Mouse (Mus musculus) neural tube, embryonic 12.5 days (tissue): ENCODE data around the gene Ddx5. TPM values are rescaled to one million over a fixed set of nuclear protein-coding genes. Genes with fewer than 3 reads are reported as not detected.
A peak's percentile ranks its signal among the peaks of the same experiment; 100 is the strongest.

Experiments used
- ATAC-seq: fragments of 200-750 bp; cut with Nextera tagmentation; 2 replicates; pipeline ENCODE4 v1.8.0; 2017; ENCODE audit warnings: low read depth, mild to moderate bottlenecking, moderate TSS enrichment, moderate library complexity; ENCODE audit not compliant: low FRiP score
- H3K27ac ChIP-seq: fragments of 300-500 bp; sonication (generic); 2 replicates; pipeline ENCODE4 v1.5.1; 2016
- H3K27me3 ChIP-seq: fragments of 300-500 bp; sonication (generic); replicated peaks from 2 replicates; pipeline ENCODE4 v1.6.1; 2016; ENCODE audit warnings: mild to moderate bottlenecking
- H3K36me3 ChIP-seq: fragments of 300-500 bp; sonication (generic); 2 replicates; pipeline ENCODE4 v1.6.1; 2016; ENCODE audit warnings: mild to moderate bottlenecking
- H3K4me1 ChIP-seq: fragments of 300-500 bp; sonication (generic); 2 replicates; pipeline ENCODE4 v1.6.1; 2016
- H3K4me2 ChIP-seq: fragments of 300-500 bp; sonication (generic); replicated peaks from 2 replicates; pipeline ENCODE4 v1.6.1; 2016; ENCODE audit warnings: mild to moderate bottlenecking
- H3K4me3 ChIP-seq: fragments of 300-500 bp; sonication (generic); 2 replicates; pipeline ENCODE4 v1.5.1; 2016
- H3K9ac ChIP-seq: fragments of 300-500 bp; sonication (generic); 2 replicates; pipeline ENCODE4 v1.6.1; 2016; ENCODE audit warnings: mild to moderate bottlenecking
- H3K9me3 ChIP-seq: fragments of 300-500 bp; sonication (generic); 2 replicates; pipeline ENCODE4 v1.6.1; 2016; ENCODE audit warnings: mild to moderate bottlenecking
- WGBS: fragments of 180-500 bp; shearing (Covaris S2); methylation state at CpG from one replicate; pipeline ENCODE4 v1.1.7; 2016; 5-methylcytosine and 5-hydroxymethylcytosine counted together
- polyA plus RNA-seq: library from polyadenylated mRNA; unstranded; fragments of >200 nt; fragmentation: Nextera tagmentation; extraction: Ambion mirVana; gene quantifications from 2 replicates; pipeline ENCODE4 v1.2.1, GENCODE M21; 2016

Ddx5 gene
- 437 and 465 TPM in 2 replicates for polyA plus RNA-seq

DNA sequence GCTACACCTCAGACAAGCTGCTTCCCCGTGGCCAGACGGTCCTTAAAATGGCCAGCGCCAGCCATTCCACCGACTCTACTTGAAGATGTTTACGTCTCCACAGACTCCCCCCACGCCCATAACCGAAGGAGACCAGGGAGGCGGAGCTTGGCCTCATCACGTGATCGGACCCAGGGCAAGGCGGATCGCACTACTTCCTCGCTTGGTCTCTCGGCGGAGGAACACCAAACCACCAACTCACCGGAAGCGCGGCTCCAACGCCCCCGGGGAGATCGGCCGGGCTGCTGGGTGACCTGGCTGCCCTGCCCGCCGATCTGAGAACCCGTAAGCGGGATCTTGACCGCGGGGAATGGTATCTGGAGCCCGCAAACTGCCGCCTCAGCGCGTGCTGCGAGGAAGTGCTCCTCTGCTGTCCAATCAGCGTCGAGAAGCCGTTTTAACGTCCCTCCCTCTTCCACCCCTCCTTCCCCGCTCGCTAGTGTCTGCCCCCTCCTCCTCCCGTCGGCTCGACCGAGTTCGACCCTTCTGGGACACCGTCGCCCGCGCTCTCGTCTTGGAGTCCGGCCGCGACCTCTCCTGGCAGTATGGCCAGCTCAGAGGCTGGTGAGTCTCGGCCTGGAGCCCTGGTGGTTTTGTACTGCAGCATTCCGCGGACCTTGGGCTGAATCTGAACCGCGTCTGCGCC, at the start of gene Ddx5, which contains the start of gene Cep95:
Ddx5 (minus strand) TSS at position 411 of the 685 bp plus-strand sequence.
Cep95 (plus strand) TSS at position 478 of the 685 bp plus-strand sequence.
- Histone ChIP-seq H3K4me2 (peak within 1 kb of the TSS; percentile 75), H3K36me3 (peaks cover 37% of the 10 kb centered on the region), H3K27ac (peak within 1 kb of the TSS; percentile 97), H3K27me3 (no peaks in the 10 kb centered on the region), H3K4me1 (peaks cover 11% of the 10 kb centered on the region), H3K9me3 (no peaks in the 10 kb centered on the region), H3K9ac (peak within 1 kb of the TSS; percentile 99), H3K4me3 (peak within 1 kb of the TSS; percentile 91)
- 0% methylated on average over 58 of the region's 58 CpGs for WGBS
- peak; percentile 95 for ATAC-seq

DNA sequence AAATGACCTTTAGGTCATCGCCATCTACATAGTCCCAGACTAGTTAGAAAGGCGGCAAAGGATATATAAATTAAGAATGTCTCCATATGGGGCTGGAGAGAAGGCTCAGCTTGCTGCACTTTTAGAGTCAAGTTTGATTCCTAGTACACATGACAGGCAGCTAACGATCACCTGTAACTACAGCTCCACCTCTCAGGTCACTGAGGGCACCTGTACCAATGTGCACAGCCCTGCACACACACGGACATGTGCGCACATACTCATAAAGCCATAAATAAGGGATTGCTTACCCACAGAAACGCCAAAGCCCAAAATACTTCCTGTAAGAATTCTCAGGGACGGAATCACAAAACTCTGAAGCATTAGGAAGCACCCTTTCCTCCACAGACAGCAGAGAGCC, 39.1 kb upstream of the Ddx5 start:
- Histone ChIP-seq H3K9me3 (no peaks in the 10 kb centered on the region), H3K4me2 (no peak overlapping the region), H3K27me3 (no peaks in the 10 kb centered on the region), H3K4me3 (no peak overlapping the region), H3K4me1 (no peaks in the 10 kb centered on the region), H3K27ac (no peak overlapping the region), H3K36me3 (peaks cover 55% of the 10 kb centered on the region), H3K9ac (no peak overlapping the region)
- ATAC-seq = no peak
- 94% methylated on average over 7 of the region's 7 CpGs for WGBS

DNA sequence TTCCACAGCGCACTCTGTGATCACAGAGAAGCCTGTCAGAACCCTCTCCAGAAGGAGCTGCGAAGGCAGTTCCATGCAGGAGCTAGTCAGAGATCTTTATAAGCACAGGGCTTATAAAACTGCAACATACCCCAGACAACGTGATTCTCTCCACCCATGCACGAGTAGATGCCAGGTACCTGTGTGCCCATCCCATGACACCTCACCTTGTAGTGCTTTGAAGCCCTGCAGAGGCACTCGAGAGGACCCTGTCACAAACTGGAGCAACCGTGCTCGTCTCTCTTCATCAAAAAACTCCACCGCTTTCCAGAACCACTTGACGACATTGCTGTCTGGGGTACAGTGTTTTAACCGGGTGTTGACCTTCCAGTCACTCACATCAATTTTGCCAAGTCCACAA, 35.4 kb upstream of the Ddx5 start:
- Histone ChIP-seq H3K27me3 (no peaks in the 10 kb centered on the region), H3K27ac (no peak overlapping the region), H3K4me3 (no peak overlapping the region), H3K36me3 (peaks cover 56% of the 10 kb centered on the region), H3K4me1 (no peaks in the 10 kb centered on the region), H3K4me2 (no peak overlapping the region), H3K9me3 (no peaks in the 10 kb centered on the region), H3K9ac (no peak overlapping the region)
- WGBS = 95% methylated on average over 10 of the region's 10 CpGs
- ATAC-seq = no peak

DNA sequence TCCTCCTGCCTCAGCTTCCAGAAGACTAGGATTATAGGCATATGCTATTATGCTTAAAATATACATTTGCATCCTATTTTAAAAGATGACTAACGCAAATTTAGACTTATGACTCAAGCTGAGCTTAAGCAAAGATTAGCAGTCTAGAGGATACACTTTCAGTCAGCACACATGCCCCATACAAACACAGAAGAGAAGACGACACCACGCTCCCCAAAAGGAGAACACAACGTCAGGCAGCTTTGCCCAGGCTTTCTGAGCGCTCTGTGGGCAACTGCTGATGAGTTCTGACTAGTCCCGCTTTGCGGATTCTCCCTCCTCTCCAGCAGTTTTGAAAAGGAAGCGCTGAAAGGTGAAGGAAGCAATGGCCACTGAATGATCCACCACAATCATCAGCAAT, 34.8 kb upstream of the Ddx5 start:
- Histone ChIP-seq H3K4me2 (no peak overlapping the region), H3K9me3 (no peaks in the 10 kb centered on the region), H3K27ac (no peak overlapping the region), H3K4me1 (no peaks in the 10 kb centered on the region), H3K36me3 (peaks cover 57% of the 10 kb centered on the region), H3K4me3 (no peak overlapping the region), H3K9ac (no peak overlapping the region), H3K27me3 (no peaks in the 10 kb centered on the region)
- WGBS = 92% methylated on average over 8 of the region's 8 CpGs
- ATAC-seq = no peak

DNA sequence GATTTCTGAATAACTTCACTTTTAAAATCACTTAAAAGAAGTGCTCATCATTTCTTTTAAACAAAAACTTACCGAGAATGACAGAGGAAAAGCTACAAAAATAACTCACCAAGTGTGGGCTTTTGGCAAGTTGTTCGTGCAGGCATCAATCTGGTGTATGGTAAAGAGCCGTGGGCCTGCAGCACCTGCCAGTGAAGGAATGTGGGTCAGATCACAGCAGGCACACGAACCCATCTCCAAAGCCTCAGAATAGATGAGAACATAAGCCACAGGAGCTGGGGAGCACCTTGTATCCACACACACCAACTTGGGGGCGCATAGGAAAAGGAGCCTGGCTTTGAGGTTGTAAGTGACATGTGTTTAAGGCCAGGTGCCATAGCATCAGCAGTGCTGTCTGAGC, 33.9 kb upstream of the Ddx5 start:
- 84% methylated on average over 5 of the region's 5 CpGs for WGBS
- ATAC-seq = no peak
- peaks cover 49% of the 10 kb centered on the region for H3K36me3 ChIP-seq
- H3K27me3 ChIP-seq = no peaks in the 10 kb centered on the region
- no peak overlapping the region for H3K9ac ChIP-seq
- H3K4me2 ChIP-seq = no peak overlapping the region
- no peaks in the 10 kb centered on the region for H3K9me3 ChIP-seq
- H3K27ac ChIP-seq = no peak overlapping the region
- no peaks in the 10 kb centered on the region for H3K4me1 ChIP-seq
- H3K4me3 ChIP-seq = no peak overlapping the region

DNA sequence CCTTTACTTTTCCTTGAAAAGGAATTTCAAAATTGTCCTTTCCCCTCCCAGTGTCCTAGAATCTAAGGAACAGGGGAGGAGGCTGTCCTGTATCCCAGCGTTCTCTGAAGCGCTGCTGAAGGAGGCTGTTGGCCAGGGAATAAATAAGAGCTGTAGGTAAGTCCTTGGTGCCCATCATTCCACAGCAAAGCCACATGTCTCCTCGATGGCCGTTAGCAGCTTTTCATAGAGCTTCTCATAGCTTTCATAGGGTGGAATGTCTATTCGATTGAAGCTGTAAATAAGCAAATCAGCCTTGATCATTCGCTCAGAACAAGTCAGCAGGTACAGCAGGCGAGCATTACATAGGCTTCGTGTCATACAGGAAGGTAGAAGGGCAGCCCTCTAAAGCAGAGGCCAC, 33.5 kb upstream of the Ddx5 start:
- Histone ChIP-seq H3K27ac (no peak overlapping the region), H3K4me2 (no peak overlapping the region), H3K27me3 (no peaks in the 10 kb centered on the region), H3K9ac (no peak overlapping the region), H3K36me3 (peaks cover 51% of the 10 kb centered on the region), H3K9me3 (no peaks in the 10 kb centered on the region), H3K4me3 (no peak overlapping the region), H3K4me1 (no peaks in the 10 kb centered on the region)
- ATAC-seq = no peak
- WGBS = 92% methylated on average over 8 of the region's 8 CpGs

DNA sequence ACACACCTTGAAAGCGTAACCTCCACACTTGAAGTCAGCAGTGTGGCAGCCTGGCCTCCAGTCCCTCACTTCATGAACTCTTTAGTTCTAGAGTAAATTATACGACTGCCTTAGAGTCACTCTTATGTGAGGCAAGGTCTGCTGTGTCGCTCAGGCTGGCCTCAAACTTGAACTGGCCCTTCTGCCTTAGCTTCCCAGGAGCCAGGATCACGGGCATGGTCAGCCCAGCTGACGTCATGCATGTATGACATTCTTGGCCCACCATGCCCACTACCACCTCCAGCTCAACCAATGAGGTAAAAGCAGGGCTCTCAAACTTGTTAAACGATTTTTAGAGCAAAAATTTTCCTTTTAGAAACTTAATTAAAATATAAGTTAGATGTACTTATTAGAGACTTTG, 32.4 kb upstream of the Ddx5 start:
- Histone ChIP-seq H3K36me3 (peaks cover 57% of the 10 kb centered on the region), H3K9me3 (no peaks in the 10 kb centered on the region), H3K27ac (no peak overlapping the region), H3K27me3 (no peaks in the 10 kb centered on the region), H3K9ac (no peak overlapping the region), H3K4me3 (no peak overlapping the region), H3K4me1 (no peaks in the 10 kb centered on the region), H3K4me2 (no peak overlapping the region)
- WGBS = 84% methylated on average over 6 of the region's 6 CpGs
- ATAC-seq = no peak

DNA sequence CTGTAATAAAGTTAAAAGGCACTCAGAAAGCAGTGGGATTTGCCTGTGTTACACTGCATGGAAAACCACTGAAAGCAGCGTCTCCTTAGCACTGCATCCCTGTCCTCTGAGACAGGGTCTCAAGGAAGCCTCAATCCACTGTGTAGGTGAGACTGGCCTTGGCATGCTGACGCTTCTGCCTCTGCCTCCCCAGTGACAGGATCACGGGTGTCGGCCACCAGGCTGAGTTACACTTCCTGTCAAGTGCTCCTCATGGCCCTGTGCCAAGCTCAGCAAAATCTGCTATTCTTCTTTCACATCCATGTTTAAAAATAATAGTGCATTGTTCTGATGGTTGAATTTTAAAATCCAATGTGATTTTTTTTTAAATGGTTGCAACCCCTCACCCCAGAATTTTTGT, 32.0 kb upstream of the Ddx5 start:
- 79% methylated on average over 4 of the region's 4 CpGs for WGBS
- Histone ChIP-seq H3K27ac (no peak overlapping the region), H3K4me3 (no peak overlapping the region), H3K4me1 (no peaks in the 10 kb centered on the region), H3K9ac (no peak overlapping the region), H3K9me3 (no peaks in the 10 kb centered on the region), H3K27me3 (no peaks in the 10 kb centered on the region), H3K4me2 (no peak overlapping the region), H3K36me3 (peaks cover 60% of the 10 kb centered on the region)
- ATAC-seq = no peak

DNA sequence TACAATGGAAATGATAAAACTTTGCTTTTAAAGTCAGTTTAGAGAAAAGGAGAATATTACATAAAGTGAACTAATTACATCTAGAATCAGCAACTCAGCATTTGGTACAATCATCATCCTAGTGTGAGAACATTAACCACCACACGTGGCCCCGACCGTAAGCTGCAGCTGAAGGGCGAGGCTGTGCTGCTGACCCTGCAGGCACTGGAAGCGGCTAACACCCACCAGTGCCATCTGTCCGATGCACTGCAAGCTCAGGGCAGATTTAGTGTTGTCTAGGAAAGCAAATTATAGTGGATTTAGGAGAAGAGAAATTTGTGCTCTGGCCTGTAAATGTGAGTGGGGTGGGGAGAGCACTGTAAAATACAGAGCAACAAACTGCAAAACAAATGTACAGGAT, 31.3 kb upstream of the Ddx5 start:
- WGBS = 83% methylated on average over 6 of the region's 6 CpGs
- no peak overlapping the region for H3K4me2 ChIP-seq
- H3K36me3 ChIP-seq = peaks cover 68% of the 10 kb centered on the region
- ATAC-seq = no peak
- no peak overlapping the region for H3K27ac ChIP-seq
- H3K27me3 ChIP-seq = no peaks in the 10 kb centered on the region
- no peaks in the 10 kb centered on the region for H3K4me1 ChIP-seq
- no peaks in the 10 kb centered on the region for H3K9me3 ChIP-seq
- no peak overlapping the region for H3K4me3 ChIP-seq
- H3K9ac ChIP-seq = no peak overlapping the region

DNA sequence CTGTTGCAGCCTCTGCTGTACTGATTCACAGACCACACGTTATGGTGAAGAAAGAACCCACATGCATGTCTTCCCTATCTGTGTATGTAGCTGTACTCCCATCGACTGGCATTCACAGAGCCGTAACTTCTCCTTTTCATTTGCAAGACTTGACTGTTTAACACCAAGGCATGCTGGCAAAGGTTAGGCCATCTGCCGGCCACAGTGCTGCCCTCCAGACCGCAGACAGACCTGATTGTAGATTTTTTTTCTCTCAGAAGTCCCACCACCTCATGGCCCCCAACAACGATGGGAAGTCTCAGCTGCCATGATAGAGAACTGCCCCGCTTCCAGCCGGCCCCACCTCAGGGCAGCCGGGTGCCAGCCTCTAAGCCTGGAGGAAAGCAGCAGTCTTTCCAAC, 30.6 kb upstream of the Ddx5 start:
- H3K4me3 ChIP-seq = no peak overlapping the region
- no peak overlapping the region for H3K9ac ChIP-seq
- no peaks in the 10 kb centered on the region for H3K27me3 ChIP-seq
- ATAC-seq = no peak
- no peak overlapping the region for H3K27ac ChIP-seq
- peaks cover 73% of the 10 kb centered on the region for H3K36me3 ChIP-seq
- no peaks in the 10 kb centered on the region for H3K4me1 ChIP-seq
- H3K9me3 ChIP-seq = no peaks in the 10 kb centered on the region
- no peak overlapping the region for H3K4me2 ChIP-seq
- WGBS = 88% methylated on average over 9 of the region's 9 CpGs

DNA sequence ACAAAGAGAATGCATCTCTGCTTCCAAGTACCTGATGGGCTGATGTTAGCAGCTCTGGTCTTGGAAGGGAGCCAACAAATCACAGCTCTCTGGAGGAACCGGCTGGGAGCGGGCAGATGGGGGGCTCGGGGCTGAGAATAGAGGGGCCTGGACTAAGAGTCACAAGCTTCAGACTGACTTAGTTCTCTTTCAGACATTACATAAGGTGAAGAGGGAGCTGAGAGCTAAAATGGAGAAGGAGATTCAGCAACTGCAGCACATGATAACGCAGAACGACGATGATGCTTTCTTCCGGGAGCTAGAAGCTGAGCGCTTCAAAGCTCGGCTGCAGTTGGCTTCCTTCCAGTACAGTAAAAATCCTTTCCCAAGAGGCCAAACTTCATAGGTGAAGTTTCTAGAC, 29.4 kb upstream of the Ddx5 start:
- Histone ChIP-seq H3K27me3 (no peaks in the 10 kb centered on the region), H3K27ac (no peak overlapping the region), H3K9me3 (no peaks in the 10 kb centered on the region), H3K4me2 (no peak overlapping the region), H3K4me1 (no peaks in the 10 kb centered on the region), H3K36me3 (peaks cover 76% of the 10 kb centered on the region), H3K4me3 (no peak overlapping the region), H3K9ac (no peak overlapping the region)
- WGBS = 82% methylated on average over 9 of the region's 9 CpGs
- ATAC-seq = no peak

DNA sequence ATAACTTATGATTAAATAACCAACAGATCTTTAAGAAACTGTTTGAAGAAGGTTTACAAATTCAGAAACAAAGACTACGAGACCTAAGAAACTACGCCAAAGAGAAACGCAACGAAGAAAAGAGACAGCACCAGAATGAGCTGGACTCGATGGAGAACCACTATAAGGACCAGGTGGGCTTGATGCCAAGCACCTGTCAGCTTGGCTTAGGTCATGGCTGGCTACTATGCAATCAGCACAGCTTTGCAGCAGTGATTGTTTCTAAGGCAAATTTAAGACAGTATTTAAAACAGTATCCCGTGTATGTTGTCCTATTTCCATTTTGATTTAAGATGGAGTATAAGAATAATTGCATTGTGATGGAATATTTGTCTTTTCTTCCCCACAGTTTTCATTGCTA, 28.8 kb upstream of the Ddx5 start:
- H3K27ac ChIP-seq = no peak overlapping the region
- WGBS = 96% methylated on average over 6 of the region's 6 CpGs

DNA sequence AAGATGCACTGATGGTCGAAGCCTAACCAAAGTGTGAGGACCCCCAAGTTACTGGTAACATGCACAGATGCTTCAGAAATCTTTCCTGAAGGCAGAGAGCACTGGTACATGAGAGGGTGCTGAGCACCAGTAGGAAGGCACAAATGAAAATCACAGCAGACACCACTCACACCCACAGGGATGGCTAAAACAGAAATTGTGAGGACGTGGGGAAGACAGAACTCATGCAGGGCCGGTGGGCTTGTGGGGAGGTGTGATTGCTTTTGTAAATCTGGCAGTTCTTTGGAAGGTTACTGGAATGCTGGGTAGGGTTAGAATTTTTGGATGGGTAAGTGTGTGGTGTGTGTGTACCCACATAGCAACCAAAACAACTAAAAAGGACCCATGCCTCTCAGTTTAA, 28.2 kb upstream of the Ddx5 start:
- no peak for ATAC-seq
- no peaks in the 10 kb centered on the region for H3K4me1 ChIP-seq
- no peak overlapping the region for H3K27ac ChIP-seq
- H3K36me3 ChIP-seq = peaks cover 78% of the 10 kb centered on the region
- no peaks in the 10 kb centered on the region for H3K9me3 ChIP-seq
- no peak overlapping the region for H3K9ac ChIP-seq
- H3K27me3 ChIP-seq = no peaks in the 10 kb centered on the region
- H3K4me2 ChIP-seq = no peak overlapping the region
- H3K4me3 ChIP-seq = no peak overlapping the region
- WGBS = 87% methylated on average over 3 of the region's 3 CpGs

More for the DNA sequence above, 28.8 kb upstream of the Ddx5 start:
- ATAC-seq = no peak
- Histone ChIP-seq H3K36me3 (peaks cover 78% of the 10 kb centered on the region), H3K4me3 (no peak overlapping the region), H3K4me1 (no peaks in the 10 kb centered on the region), H3K9ac (no peak overlapping the region), H3K9me3 (no peaks in the 10 kb centered on the region), H3K27me3 (no peaks in the 10 kb centered on the region), H3K4me2 (no peak overlapping the region)
